Mouse (Mus musculus) MEL (cell line): ENCODE data around the gene Myo18a.

Experiments used
- CTCF ChIP-seq, 3 experiments: IDR thresholded peaks in 2 of 3; conservative IDR thresholded peaks in 1 of 3; 2 replicates each; pipeline ENCODE4 v1.5.1; 2011 to 2012; ENCODE audit warnings: low read length in 3 of 3, low read depth in 2 of 3, mild to moderate bottlenecking in 2 of 3, improper control_type of control experiment in 1 of 3, inconsistent platforms in 1 of 3, mixed read lengths in 1 of 3, moderate library complexity in 1 of 3; ENCODE audit not compliant: control insufficient read depth in 1 of 3, insufficient read depth in 1 of 3, poor library complexity in 1 of 3, severe bottlenecking in 1 of 3
- GATA1 ChIP-seq: IDR thresholded peaks from 2 replicates; pipeline ENCODE4 v1.6.1; 2011; ENCODE audit warnings: low read depth, low read length, improper control_type of control experiment
- POLR2A ChIP-seq, 2 experiments: IDR thresholded peaks; 2 replicates each; pipeline ENCODE4 v1.6.1; 2011 to 2012; ENCODE audit warnings: low read length in 2 of 2, mild to moderate bottlenecking in 2 of 2, control low read depth in 1 of 2, improper control_type of control experiment in 1 of 2, low read depth in 1 of 2, moderate library complexity in 1 of 2; ENCODE audit not compliant: control insufficient read depth in 1 of 2, insufficient read depth in 1 of 2, poor library complexity in 1 of 2
- POLR2AphosphoS2 ChIP-seq: IDR thresholded peaks from 2 replicates; pipeline ENCODE4 v1.6.1; 2011; ENCODE audit warnings: low read length, improper control_type of control experiment

- TF ChIP-seq CTCF (IDR thresholded peaks at IDR 0.05 in 2 of 3, conservative IDR thresholded peaks at IDR 0.05 in 1 of 3; ENCODE audit: control insufficient read depth in 1 of 3, insufficient read depth in 1 of 3, low read depth in 2 of 3, low read length in 3 of 3, poor library complexity in 1 of 3, severe bottlenecking in 1 of 3) (no peak), GATA1 (no peak), POLR2A (IDR thresholded peaks at IDR 0.05; ENCODE audit: control insufficient read depth in 1 of 2, insufficient read depth in 1 of 2, low read depth in 1 of 2, low read length in 2 of 2, poor library complexity in 1 of 2) (no peak), POLR2AphosphoS2 (no peak)
These were observed 108.4 kb downstream of the Myo18a start for GRCm38 (mm10) chr11:77871436-77871835.
